Mouse (Mus musculus): Measurements from ENCODE around the gene Tsc22d1.

Gene Tsc22d1

DNA sequence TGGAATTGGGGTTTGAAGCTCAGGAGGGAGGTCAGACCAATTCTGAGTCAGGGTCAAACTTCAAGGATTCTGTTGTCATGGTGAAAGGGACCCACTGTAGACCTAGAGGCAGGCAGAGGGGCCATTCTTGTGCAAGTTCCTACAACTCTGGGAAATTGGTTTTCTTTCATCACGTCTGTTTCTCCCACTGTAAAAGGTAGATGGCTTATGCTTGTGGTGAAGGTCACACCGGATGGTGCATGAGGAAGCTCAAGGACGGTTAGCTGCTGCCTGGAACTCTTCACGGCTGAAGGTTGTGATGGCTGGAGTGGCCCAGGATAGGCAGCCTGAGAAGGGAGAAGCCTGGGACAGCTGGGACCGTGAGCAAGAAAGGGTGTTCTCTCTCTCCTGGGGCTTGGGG lies 103.5 kb downstream of the Tsc22d1 start:
- DNase-seq (ENCODE audit: low spot score in 2 of 2) = no peak

DNA sequence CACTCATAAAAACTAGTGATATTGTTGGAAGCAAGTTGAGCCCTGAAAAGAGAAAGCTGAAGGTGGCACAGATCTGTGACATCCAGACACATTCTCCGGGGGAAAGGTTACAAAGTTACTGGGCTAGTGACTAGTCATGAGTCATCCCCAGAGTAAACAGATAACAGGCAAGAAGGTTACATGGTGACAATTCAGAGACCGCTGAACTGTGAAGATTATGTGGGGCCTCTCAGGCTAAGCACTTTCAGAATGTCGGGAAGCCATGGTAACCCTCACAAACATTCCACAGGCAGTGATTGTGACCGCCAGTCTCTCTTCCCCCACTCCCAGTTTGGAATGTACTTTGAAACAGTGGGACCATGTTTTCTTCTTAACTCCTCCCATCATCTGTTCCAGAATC lies 105.8 kb downstream of the Tsc22d1 start:
- DNase-seq (ENCODE audit: low spot score in 2 of 2) = no peak

GRCm38 (mm10) chr14:76521308-76521707 lies 106.5 kb downstream of the Tsc22d1 start:
- no peak for DNase-seq (ENCODE audit: low spot score in 2 of 2)

DNA sequence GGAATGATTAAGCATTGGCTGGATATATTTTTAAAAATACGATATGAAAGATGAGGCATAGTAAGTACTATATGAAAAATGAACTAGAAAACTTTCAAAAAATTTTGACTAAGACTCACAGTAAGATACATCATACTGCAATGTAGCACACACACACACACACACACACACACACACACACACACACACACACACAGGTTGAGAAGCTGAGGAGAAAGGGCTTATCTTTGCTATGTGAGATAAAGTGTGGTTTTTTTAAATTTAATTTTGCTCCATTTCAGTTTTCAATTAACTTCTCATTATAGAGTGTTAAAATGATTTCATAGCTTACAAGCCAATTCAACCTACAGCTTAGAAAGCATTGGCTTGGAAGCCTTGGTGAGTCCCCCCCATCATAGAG lies 108.6 kb downstream of the Tsc22d1 start:
- no peak for DNase-seq (ENCODE audit: low spot score in 2 of 2)

- no peak for DNase-seq (ENCODE audit: low spot score in 2 of 2)
Measured at GRCm38 (mm10) chr14:76526467-76526866, 111.7 kb downstream of the Tsc22d1 start.

GRCm38 (mm10) chr14:76527030-76527719 lies 112.4 kb downstream of the Tsc22d1 start:
- DNase-seq (ENCODE audit: low spot score in 2 of 2) = no peak

- no peak for DNase-seq (ENCODE audit: low spot score in 2 of 2)
Measured at GRCm38 (mm10) chr14:76527758-76528313, 113.1 kb downstream of the Tsc22d1 start.

GRCm38 (mm10) chr14:76528641-76529040 lies 113.9 kb downstream of the Tsc22d1 start:
- DNase-seq (ENCODE audit: low spot score in 2 of 2) = no peak

DNA sequence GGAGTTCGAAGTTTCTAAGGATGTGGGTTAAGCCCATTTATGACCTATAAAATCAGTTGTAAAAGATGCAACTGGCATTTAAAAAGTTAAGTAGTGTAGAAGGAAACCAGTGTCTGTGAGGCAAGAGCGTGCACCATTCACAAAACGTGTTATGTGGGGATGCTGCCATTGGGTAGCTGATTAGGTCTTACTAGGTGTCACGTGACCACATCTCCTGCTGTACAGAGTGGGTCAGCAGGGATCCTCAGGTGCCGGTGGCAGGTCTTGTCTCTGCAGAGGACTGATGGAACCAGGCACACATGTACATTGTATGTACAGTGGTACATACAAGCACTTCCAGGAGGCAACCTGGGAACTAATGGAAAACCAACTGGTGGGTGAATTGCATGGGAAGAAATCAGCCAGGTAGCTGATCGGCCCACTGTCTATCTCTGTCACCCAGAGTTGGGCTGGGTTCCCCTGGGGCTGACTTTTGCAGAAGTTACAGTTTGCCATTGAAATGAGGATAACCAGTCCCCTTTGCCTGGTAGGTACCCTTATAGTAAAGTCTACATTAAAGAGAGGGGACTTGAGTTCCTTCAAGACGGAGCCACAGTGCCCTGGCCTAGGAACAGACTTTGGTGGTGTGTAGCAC lies 116.4 kb downstream of the Tsc22d1 start:
- DNase-seq (ENCODE audit: low spot score in 2 of 2) = no peak

DNA sequence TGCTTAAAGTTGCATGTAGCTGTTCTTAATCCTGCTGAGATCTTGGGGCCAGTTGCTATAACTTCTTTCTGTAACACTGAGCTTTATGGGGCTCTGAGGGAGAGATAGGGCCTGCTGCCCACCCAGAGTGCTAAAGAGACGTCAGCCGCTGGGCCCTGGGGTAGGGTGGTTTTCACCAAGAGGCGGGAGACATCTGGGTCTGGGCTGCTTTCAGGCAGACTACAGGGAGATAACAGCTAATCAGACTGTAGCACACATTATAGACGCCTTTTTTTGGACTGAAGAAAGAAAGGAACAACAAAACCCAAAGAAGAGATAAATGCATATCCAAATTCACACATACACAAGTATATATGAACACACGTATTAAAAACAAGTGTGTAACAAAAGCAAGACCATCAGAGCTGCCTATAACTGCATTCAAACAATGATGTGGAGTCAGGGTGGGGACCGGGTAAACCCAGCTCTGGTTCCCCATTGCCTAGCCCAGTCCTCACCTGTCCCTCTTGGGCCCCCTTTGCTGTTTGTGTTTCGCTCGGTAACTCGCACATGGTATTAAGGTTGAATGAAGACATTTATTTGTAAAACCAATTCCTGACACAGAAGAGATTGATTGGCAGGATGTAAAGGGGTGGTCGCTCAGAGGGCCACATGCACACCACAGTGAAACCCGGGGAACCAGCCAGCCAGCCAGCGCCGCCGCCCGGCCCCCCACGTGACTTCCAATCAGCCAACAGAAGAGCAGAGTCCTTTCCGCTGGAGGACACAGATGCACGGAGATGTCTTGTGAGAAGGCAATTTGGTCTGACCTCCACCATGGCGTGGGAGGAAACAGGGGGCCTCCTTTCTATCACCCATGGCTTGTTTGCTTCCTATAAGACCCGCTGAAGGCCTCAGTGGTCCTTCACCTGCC lies 117.8 kb downstream of the Tsc22d1 start:
- no peak for DNase-seq (ENCODE audit: low spot score in 2 of 2)

- DNase-seq (ENCODE audit: low spot score in 2 of 2) = no peak
Measured at GRCm38 (mm10) chr14:76533170-76533815, 118.5 kb downstream of the Tsc22d1 start.

GRCm38 (mm10) chr14:76535096-76535495 lies 120.3 kb downstream of the Tsc22d1 start:
- no peak for DNase-seq (ENCODE audit: low spot score in 2 of 2)

- no peak for DNase-seq (ENCODE audit: low spot score in 2 of 2)
Measured at GRCm38 (mm10) chr14:76536921-76537320, 122.2 kb downstream of the Tsc22d1 start.

GRCm38 (mm10) chr14:76540005-76540670 lies 125.4 kb downstream of the Tsc22d1 start:
- DNase-seq (ENCODE audit: low spot score in 2 of 2) = no peak

GRCm38 (mm10) chr14:76541341-76541740 lies 126.6 kb downstream of the Tsc22d1 start:
- DNase-seq (ENCODE audit: low spot score in 2 of 2) = no peak

GRCm38 (mm10) chr14:76544136-76544535 lies 129.4 kb downstream of the Tsc22d1 start:
- DNase-seq (ENCODE audit: low spot score in 2 of 2) = no peak

- DNase-seq (ENCODE audit: low spot score in 2 of 2) = no peak
Measured at GRCm38 (mm10) chr14:76555263-76556030, 140.7 kb downstream of the Tsc22d1 start.

DNA sequence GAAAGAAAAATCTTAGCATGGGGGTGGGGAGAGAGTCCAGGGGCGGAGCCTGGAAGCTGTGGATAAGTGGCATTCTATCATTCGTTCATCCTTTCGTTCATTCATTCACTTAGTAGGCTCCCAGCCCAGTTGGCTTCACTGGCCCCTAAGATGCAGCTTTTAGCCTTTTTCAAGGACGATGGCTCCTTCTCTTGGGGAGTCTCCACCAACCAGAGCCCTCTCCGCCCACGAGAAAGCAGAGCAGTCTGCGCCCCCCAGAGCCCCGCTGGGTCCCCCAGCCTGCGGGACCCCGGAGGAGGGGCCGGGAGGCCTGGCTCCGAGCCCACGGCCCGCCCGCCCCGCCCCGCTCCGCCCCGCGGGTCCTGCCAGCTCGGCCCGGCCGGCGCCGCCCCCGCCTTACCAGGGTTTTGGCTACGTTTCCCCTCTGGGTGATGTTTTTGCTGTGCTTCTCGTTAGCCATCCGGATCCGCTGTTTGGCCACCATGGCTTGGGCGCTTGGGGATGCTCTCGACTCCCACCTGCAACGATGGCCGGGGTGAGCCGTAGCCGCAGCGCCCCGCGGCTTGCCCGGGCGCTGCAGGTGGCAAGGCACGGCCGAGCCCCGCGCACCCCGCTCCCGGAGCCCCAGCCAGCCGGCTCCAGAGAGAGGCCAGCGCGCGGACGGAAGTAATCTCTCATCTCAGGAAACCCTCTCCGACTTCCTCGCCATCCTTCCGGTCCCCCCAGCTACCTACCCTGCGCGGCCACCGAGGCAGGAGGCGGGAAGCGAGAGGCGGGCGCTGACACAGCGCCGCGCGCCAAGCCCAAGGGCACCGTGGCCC lies 141.5 kb downstream of the Tsc22d1 start:
- DNase-seq (ENCODE audit: low spot score in 2 of 2) = peak; percentile 66 to 68

DNA sequence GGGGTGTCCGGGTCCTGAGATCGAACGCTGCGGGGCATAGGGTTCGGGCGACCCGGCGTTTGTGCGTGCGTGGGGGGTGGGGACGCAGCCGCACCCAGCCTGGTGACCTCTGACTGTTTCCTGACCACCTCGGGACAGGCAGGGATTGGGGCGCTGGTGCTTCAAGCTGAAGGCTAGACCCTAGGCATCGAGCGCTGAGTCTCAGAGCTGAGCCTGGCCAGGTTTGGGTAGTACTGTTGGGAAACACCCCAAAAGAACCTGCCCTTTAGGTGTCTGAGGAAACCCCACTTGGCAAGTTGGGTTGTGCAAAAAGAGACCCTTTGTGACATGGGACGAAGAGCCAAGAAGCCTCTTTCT lies 142.1 kb downstream of the Tsc22d1 start, which contains the start of gene Serp2:
Gene Serp2 (minus strand): TSS at position 38 of the 357 bp plus-strand sequence.
- no peak for DNase-seq (ENCODE audit: low spot score in 2 of 2)

All from urinary bladder, postnatal 4 days (tissue).